Mouse (Mus musculus): ENCODE measurements at regions not wholly inside any gene's neighbourhood (a gene's known extent, or its start where the extent isn't known, plus 50 kb on each side); places are given as distances from the start of the nearest gene placed in this dataset.

GRCm38 (mm10) chr2:147788001-147788400 is 258.8 kb downstream of the Foxa2 start:
- no peak for TF ChIP-seq HCFC1 (IDR thresholded peaks at IDR 0.05; ENCODE audit: borderline replicate concordance, insufficient read depth, low read length)
- no peak for TF ChIP-seq CHD2 (IDR thresholded peaks at IDR 0.05; ENCODE audit: low read depth, low read length)
- no peak for TF ChIP-seq ZNF384 (IDR thresholded peaks at IDR 0.05; ENCODE audit: low read depth, low read length)
- TF ChIP-seq MAFK (IDR thresholded peaks at IDR 0.05; ENCODE audit: insufficient read depth, low read depth, low read length): no peak
